Mouse (Mus musculus) embryonic facial prominence, embryonic 13.5 days (tissue): ENCODE measurements around the gene Ifi213. TPM values are rescaled to one million over a fixed set of nuclear protein-coding genes. Genes with fewer than 3 reads are reported as not detected.
"Not testable (repeated sequence)": the region's sequence is repeated elsewhere in the genome, so short reads cannot be mapped to it uniquely, and the experiment has no call there.

Experiments used
- ATAC-seq: fragments of 200-750 bp; cut with Nextera tagmentation; 2 replicates; pipeline ENCODE4 v1.8.0; 2017; ENCODE audit warnings: low read depth; ENCODE audit not compliant: insufficient number of reproducible peaks, insufficient read depth, low FRiP score, low TSS enrichment
- H3K27ac ChIP-seq: fragments of 300-500 bp; sonication (generic); 2 replicates; pipeline ENCODE4 v1.5.1; 2015; ENCODE audit warnings: moderate library complexity, mild to moderate bottlenecking, inconsistent platforms
- H3K27me3 ChIP-seq: fragments of 300-500 bp; sonication (generic); 2 replicates; pipeline ENCODE4 v1.6.1; 2015; ENCODE audit warnings: mild to moderate bottlenecking, inconsistent platforms
- H3K36me3 ChIP-seq: fragments of 300-500 bp; sonication (generic); 2 replicates; pipeline ENCODE4 v1.6.1; 2015; ENCODE audit warnings: mild to moderate bottlenecking, inconsistent platforms
- H3K4me1 ChIP-seq: fragments of 300-500 bp; sonication (generic); 2 replicates; pipeline ENCODE4 v1.6.1; 2015; ENCODE audit warnings: inconsistent platforms
- H3K4me2 ChIP-seq: fragments of 300-500 bp; sonication (generic); 2 replicates; pipeline ENCODE4 v1.6.1; 2015; ENCODE audit warnings: moderate library complexity, mild to moderate bottlenecking, inconsistent platforms
- H3K4me3 ChIP-seq: fragments of 300-500 bp; sonication (generic); 2 replicates; pipeline ENCODE4 v1.5.1; 2015; ENCODE audit warnings: mild to moderate bottlenecking, inconsistent platforms
- H3K9ac ChIP-seq: fragments of 300-500 bp; sonication (generic); 2 replicates; pipeline ENCODE4 v1.6.1; 2015; ENCODE audit warnings: mild to moderate bottlenecking, inconsistent platforms
- H3K9me3 ChIP-seq: fragments of 300-500 bp; sonication (generic); 2 replicates; pipeline ENCODE4 v1.6.1; 2016; ENCODE audit warnings: inconsistent platforms
- WGBS: fragments of 180-500 bp; shearing (Covaris S2); methylation state at CpG from one replicate; pipeline ENCODE4 v1.1.7; 2015; ENCODE audit warnings: mixed read lengths; 5-methylcytosine and 5-hydroxymethylcytosine counted together
- polyA plus RNA-seq: library from polyadenylated mRNA; unstranded; fragments of >200 nt; fragmentation: Nextera tagmentation; extraction: Ambion mirVana; gene quantifications from 2 replicates; pipeline ENCODE4 v1.2.1, GENCODE M21; 2015

The Ifi213 gene
- not detected in 2 replicates for polyA plus RNA-seq

- not testable (repeated sequence) for H3K9ac ChIP-seq, H3K4me3 ChIP-seq, H3K4me2 ChIP-seq, H3K36me3 ChIP-seq, H3K9me3 ChIP-seq, H3K27ac ChIP-seq, H3K27me3 ChIP-seq, H3K4me1 ChIP-seq, ATAC-seq
- WGBS, result 77% methylated on average over 3 of the region's 3 CpGs
Observed at GRCm38 (mm10) chr1:173598838-173599494, at the start of gene Ifi213. Gene Ifi213, minus strand, starts transcription at chr1:173599274.

- Histone ChIP-seq H3K36me3 (no peaks in the 10 kb centered on the region), H3K27ac (no peak overlapping the region), H3K9me3 (no peaks in the 10 kb centered on the region), H3K27me3 (no peaks in the 10 kb centered on the region), H3K9ac (no peak overlapping the region), H3K4me1 (no peaks in the 10 kb centered on the region), H3K4me3 (no peak overlapping the region), H3K4me2 (no peak overlapping the region)
- ATAC-seq, result no peak
- WGBS, result 74% methylated on average over 2 of the region's 2 CpGs
Observed at GRCm38 (mm10) chr1:173645393-173645792, 46.3 kb upstream of the Ifi213 start.

GRCm38 (mm10) chr1:173633969-173634645 is 35.0 kb upstream of the Ifi213 start:
- H3K36me3 ChIP-seq, result no peaks in the 10 kb centered on the region
- no peaks in the 10 kb centered on the region for H3K4me1 ChIP-seq
- no peak overlapping the region for H3K4me3 ChIP-seq
- H3K9me3 ChIP-seq, result no peaks in the 10 kb centered on the region
- H3K27me3 ChIP-seq, result no peaks in the 10 kb centered on the region
- no peak for ATAC-seq
- H3K4me2 ChIP-seq, result no peak overlapping the region
- H3K9ac ChIP-seq, result no peak overlapping the region
- 88% methylated on average over 5 of the region's 5 CpGs for WGBS
- no peak overlapping the region for H3K27ac ChIP-seq

- H3K9me3 ChIP-seq, H3K27ac ChIP-seq, H3K36me3 ChIP-seq, H3K9ac ChIP-seq, H3K4me3 ChIP-seq, ATAC-seq, H3K27me3 ChIP-seq, H3K4me1 ChIP-seq, H3K4me2 ChIP-seq: not testable (repeated sequence)
- 78% methylated on average over 2 of the region's 2 CpGs for WGBS
Observed at GRCm38 (mm10) chr1:173630622-173631021, 31.5 kb upstream of the Ifi213 start, which contains the start of gene Ifi209. Gene Ifi209, plus strand, starts transcription at chr1:173630917.

- no peaks in the 10 kb centered on the region for H3K36me3 ChIP-seq
- H3K4me2 ChIP-seq, result no peak overlapping the region
- WGBS, result 64% methylated on average over 2 of the region's 2 CpGs
- no peaks in the 10 kb centered on the region for H3K4me1 ChIP-seq
- no peak overlapping the region for H3K9ac ChIP-seq
- H3K27ac ChIP-seq, result no peak overlapping the region
- ATAC-seq, result no peak
- H3K9me3 ChIP-seq, result no peaks in the 10 kb centered on the region
- H3K27me3 ChIP-seq, result no peaks in the 10 kb centered on the region
- no peak overlapping the region for H3K4me3 ChIP-seq
Observed at GRCm38 (mm10) chr1:173626686-173627085, 27.6 kb upstream of the Ifi213 start.

GRCm38 (mm10) chr1:173624052-173624451 is 25.0 kb upstream of the Ifi213 start:
- H3K4me1 ChIP-seq, result no peaks in the 10 kb centered on the region
- H3K4me2 ChIP-seq, result no peak overlapping the region
- H3K4me3 ChIP-seq, result no peak overlapping the region
- no peaks in the 10 kb centered on the region for H3K9me3 ChIP-seq
- no peaks in the 10 kb centered on the region for H3K36me3 ChIP-seq
- no peaks in the 10 kb centered on the region for H3K27me3 ChIP-seq
- ATAC-seq, result no peak
- no peak overlapping the region for H3K27ac ChIP-seq
- H3K9ac ChIP-seq, result no peak overlapping the region
- 87% methylated on average over 2 of the region's 2 CpGs for WGBS

- not testable (repeated sequence) for H3K27me3 ChIP-seq, H3K9me3 ChIP-seq, H3K4me2 ChIP-seq, H3K4me1 ChIP-seq, H3K4me3 ChIP-seq, H3K9ac ChIP-seq, H3K27ac ChIP-seq, ATAC-seq, H3K36me3 ChIP-seq
- 84% methylated on average over 2 of the region's 2 CpGs for WGBS
Observed at GRCm38 (mm10) chr1:173622216-173622615, 23.1 kb upstream of the Ifi213 start.

GRCm38 (mm10) chr1:173610291-173610690 is 11.2 kb upstream of the Ifi213 start:
- not testable (repeated sequence) for H3K4me1 ChIP-seq, H3K9me3 ChIP-seq, H3K4me2 ChIP-seq, H3K27me3 ChIP-seq, H3K36me3 ChIP-seq, ATAC-seq, H3K27ac ChIP-seq, H3K9ac ChIP-seq, H3K4me3 ChIP-seq
- WGBS, result 76% methylated on average over 3 of the region's 3 CpGs

- not testable (repeated sequence) for H3K9ac ChIP-seq, H3K4me2 ChIP-seq, H3K4me1 ChIP-seq, H3K36me3 ChIP-seq, H3K4me3 ChIP-seq, H3K27ac ChIP-seq, H3K27me3 ChIP-seq, ATAC-seq, H3K9me3 ChIP-seq
- WGBS, result 89% methylated on average over 2 of the region's 2 CpGs
Observed at GRCm38 (mm10) chr1:173589698-173590097, 9.4 kb downstream of the Ifi213 start.

GRCm38 (mm10) chr1:173579921-173580585 is 19.0 kb downstream of the Ifi213 start:
- Histone ChIP-seq H3K27ac (no peak overlapping the region), H3K4me3 (no peak overlapping the region), H3K4me1 (no peaks in the 10 kb centered on the region), H3K27me3 (no peaks in the 10 kb centered on the region), H3K36me3 (no peaks in the 10 kb centered on the region), H3K4me2 (no peak overlapping the region), H3K9ac (no peak overlapping the region), H3K9me3 (peaks cover 27% of the 10 kb centered on the region)
- no peak for ATAC-seq
- WGBS, result 94% methylated on average over 26 of the region's 26 CpGs

GRCm38 (mm10) chr1:173579079-173579478 is 20.0 kb downstream of the Ifi213 start:
- Histone ChIP-seq H3K27me3 (no peaks in the 10 kb centered on the region), H3K9ac (no peak overlapping the region), H3K36me3 (no peaks in the 10 kb centered on the region), H3K27ac (no peak overlapping the region), H3K4me2 (no peak overlapping the region), H3K4me3 (no peak overlapping the region), H3K4me1 (no peaks in the 10 kb centered on the region), H3K9me3 (peaks cover 27% of the 10 kb centered on the region)
- 89% methylated on average over 9 of the region's 9 CpGs for WGBS
- ATAC-seq, result no peak
